Mouse (Mus musculus): Measurements from ENCODE around the gene Mipol1.

GRCm38 (mm10) chr12:57496347-57497119 is 266.3 kb downstream of the Mipol1 start:
- TF ChIP-seq MYOG (IDR thresholded peaks at IDR 0.05; ENCODE audit: control insufficient read depth, extremely low read depth, insufficient read length) (no peak), CTCF (IDR thresholded peaks at IDR 0.05; ENCODE audit: control insufficient read depth, insufficient read depth, insufficient read length) (no peak), MAX (IDR thresholded peaks at IDR 0.05) (no peak)
